Mouse (Mus musculus): ENCODE results near the gene Elf1.

DNA sequence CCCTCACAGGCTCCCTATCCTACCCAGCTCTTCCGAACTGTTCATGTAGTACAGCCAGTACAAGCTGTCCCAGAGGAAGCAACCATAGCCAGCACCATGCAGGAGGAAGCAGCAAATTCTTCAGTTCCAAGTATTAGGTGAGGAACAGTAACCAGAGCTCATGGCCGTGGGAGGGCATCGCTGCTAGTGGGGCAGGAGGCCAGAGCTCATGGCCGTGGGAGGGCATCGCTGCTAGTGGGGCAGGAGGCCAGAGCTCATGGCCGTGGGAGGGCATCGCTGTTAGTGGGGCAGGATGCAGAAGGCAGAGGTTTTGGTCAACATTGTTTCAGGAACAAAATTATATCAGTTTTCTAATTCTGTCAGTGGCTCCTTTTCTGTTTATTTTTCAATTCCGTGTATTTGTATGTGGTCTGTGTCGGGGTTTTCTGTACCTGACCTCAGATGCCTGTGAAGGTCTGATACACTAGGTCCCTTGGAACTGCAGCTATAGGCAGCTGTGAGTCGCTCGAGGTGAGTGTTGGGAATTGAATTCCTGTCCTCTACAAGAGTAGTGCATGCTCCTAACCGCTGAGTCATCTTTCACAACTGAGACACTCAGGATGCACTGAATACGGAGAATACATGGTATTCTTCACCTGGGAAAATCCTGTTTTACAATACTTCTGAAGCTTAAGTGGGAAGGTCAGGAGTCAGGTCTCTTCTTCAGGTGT, 92.6 kb downstream of the Elf1 start:
- TF ChIP-seq CTCF (IDR thresholded peaks at IDR 0.05; ENCODE audit: low read depth, low read length) (no peak), POLR2AphosphoS5 (IDR thresholded peaks at IDR 0.05; ENCODE audit: insufficient replicate concordance, low read depth, low read length) (no peak), TAL1 (conservative IDR thresholded peaks at IDR 0.05; ENCODE audit: low read depth, low read length) (no peak), GATA1 (IDR thresholded peaks at IDR 0.05; ENCODE audit: borderline replicate concordance, low read length) (no peak)
